Mouse (Mus musculus): ENCODE measurements at regions not wholly inside any gene's neighbourhood (a gene's known extent, or its start where the extent isn't known, plus 50 kb on each side); places are given as distances from the start of the nearest gene placed in this dataset.
"Not testable (repeated sequence)": the region's sequence is repeated elsewhere in the genome, so short reads cannot be mapped to it uniquely, and the experiment has no call there.

DNA sequence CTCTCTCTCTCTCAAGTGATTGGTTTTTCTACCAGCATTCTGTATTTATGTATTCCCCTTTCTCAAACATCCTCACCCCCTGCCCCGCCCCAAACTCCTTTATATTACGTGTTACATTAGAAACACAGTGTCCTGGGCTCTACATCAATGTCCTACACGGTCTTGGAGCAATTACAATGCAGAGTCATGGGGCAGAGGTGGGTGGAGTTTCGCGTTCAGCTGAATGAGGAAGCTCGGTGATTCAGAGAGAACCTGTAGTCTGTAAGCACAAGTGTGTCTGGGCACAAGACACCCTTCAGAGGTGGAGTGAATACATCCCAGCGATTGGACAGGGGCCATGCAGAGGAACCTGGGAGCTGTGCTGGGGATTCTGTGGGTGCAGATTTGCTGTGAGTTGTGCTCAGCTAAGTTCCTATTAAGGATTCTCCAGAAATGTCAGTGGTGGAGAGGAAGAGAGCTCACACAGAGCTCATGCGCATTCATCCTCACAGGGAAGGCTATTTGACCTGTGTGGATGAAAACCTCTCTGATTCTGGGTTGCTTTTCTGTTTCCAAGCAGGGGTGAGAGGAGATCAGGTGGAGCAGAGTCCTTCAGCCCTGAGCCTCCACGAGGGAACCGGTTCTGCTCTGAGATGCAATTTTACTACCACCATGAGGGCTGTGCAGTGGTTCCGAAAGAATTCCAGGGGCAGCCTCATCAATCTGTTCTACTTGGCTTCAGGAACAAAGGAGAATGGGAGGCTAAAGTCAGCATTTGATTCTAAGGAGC lies 806.4 kb upstream of the Olfr1507 start:
- not testable (repeated sequence) for H3K27me3 ChIP-seq (ENCODE audit: control insufficient read depth, insufficient read depth, low read length); H3K27ac ChIP-seq (ENCODE audit: low read length); H3K36me3 ChIP-seq (ENCODE audit: control insufficient read depth, insufficient read depth, low read length); H3K9me3 ChIP-seq (replicated peaks; ENCODE audit: control insufficient read depth, low read length); H3K4me2 ChIP-seq (ENCODE audit: low read depth, low read length); ATAC-seq (ENCODE audit: insufficient read depth, low FRiP score); H3K4me3 ChIP-seq (replicated peaks; ENCODE audit: low read length); H3K4me1 ChIP-seq (ENCODE audit: control insufficient read depth, insufficient read depth, low read length); H3K9ac ChIP-seq (ENCODE audit: low read length)
- WGBS, result no CpG with 5 or more reads among the region's 11 CpGs

DNA sequence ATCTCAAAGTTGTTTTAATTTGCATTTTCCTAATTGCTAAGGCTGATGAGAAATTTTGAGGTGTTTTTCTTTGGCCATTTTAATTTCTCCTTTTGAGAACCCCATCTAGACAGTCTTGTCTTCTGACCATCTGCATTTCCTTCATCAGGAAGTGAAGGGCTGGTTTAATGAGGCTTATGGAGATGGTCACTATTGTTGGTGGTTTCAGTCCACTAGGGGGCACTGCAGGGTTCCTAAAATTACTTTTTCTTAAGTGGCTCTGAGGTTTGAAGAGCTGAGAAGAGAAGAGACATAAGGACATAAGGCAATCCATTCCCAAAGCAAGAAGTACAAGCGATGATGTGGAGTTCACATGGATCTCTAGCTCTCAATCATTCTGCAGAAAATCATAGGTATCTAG lies 805.6 kb upstream of the Olfr1507 start:
- not testable (repeated sequence) for H3K4me3 ChIP-seq (replicated peaks; ENCODE audit: low read length); H3K27me3 ChIP-seq (ENCODE audit: control insufficient read depth, insufficient read depth, low read length); H3K27ac ChIP-seq (ENCODE audit: low read length); H3K9me3 ChIP-seq (replicated peaks; ENCODE audit: control insufficient read depth, low read length); H3K4me1 ChIP-seq (ENCODE audit: control insufficient read depth, insufficient read depth, low read length); H3K9ac ChIP-seq (ENCODE audit: low read length); H3K4me2 ChIP-seq (ENCODE audit: low read depth, low read length); ATAC-seq (ENCODE audit: insufficient read depth, low FRiP score); H3K36me3 ChIP-seq (ENCODE audit: control insufficient read depth, insufficient read depth, low read length)
- 90% methylated on average over 1 of the region's 1 CpGs for WGBS

DNA sequence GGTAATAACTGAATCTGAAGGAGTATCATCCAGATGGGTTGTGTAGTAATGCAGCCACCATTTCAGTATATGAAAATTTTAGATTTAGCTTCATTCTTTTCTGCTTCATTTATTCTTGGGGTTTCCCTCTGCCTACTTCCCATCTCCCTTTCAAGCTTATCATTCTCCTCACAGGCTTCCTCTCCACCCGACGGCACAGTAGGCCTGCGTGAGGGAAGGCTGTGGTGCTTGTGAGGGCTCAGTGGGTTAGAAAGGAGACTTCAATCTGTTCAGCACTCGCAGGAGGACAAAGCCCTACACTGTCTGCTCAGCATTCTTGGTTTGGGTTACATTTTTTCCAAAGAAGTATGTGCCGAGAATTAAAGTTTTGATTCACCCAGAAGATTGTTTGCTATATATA lies 804.2 kb upstream of the Olfr1507 start:
- ATAC-seq (ENCODE audit: insufficient read depth, low FRiP score); H3K27me3 ChIP-seq (ENCODE audit: control insufficient read depth, insufficient read depth, low read length); H3K4me1 ChIP-seq (ENCODE audit: control insufficient read depth, insufficient read depth, low read length); H3K9me3 ChIP-seq (replicated peaks; ENCODE audit: control insufficient read depth, low read length); H3K4me3 ChIP-seq (replicated peaks; ENCODE audit: low read length); H3K9ac ChIP-seq (ENCODE audit: low read length); H3K36me3 ChIP-seq (ENCODE audit: control insufficient read depth, insufficient read depth, low read length); H3K4me2 ChIP-seq (ENCODE audit: low read depth, low read length); H3K27ac ChIP-seq (ENCODE audit: low read length): not testable (repeated sequence)
- WGBS, result no CpG with 5 or more reads among the region's 5 CpGs

DNA sequence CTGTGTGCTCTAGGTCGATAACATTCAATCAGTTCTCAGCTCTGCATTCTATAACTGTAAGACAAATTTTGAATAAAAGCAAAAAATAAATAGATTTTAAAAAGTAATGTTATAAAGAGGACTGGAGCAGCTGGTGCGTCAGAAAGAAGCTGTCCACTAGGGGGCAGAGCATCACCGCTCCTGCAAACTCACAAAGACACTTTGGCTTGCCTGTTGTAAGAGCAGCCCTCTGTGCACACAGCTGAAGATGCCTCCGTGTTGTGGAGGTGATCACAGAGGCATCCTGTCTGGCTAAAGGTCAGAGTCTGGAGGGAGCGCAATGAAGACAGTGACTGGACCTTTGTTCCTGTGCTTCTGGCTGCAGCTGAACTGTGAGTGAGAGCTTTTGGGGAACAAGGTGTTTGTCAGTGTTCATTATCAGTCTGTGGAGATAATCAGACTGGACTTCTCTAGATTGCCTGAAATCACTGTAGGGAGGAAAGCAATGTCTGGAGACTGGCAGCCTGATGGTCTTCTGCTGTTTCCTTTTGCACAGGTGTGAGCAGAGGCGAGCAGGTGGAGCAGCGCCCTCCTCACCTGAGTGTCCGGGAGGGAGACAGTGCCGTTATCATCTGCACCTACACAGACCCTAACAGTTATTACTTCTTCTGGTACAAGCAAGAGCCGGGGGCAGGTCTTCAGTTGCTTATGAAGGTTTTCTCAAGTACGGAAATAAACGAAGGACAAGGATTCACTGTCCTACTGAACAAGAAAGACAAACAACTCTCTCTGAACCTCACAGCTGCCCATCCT lies 788.0 kb upstream of the Olfr1507 start:
- H3K9ac ChIP-seq (ENCODE audit: low read length); H3K9me3 ChIP-seq (replicated peaks; ENCODE audit: control insufficient read depth, low read length); H3K36me3 ChIP-seq (ENCODE audit: control insufficient read depth, insufficient read depth, low read length); H3K4me2 ChIP-seq (ENCODE audit: low read depth, low read length); H3K4me3 ChIP-seq (replicated peaks; ENCODE audit: low read length); H3K4me1 ChIP-seq (ENCODE audit: control insufficient read depth, insufficient read depth, low read length); H3K27me3 ChIP-seq (ENCODE audit: control insufficient read depth, insufficient read depth, low read length); ATAC-seq (ENCODE audit: insufficient read depth, low FRiP score); H3K27ac ChIP-seq (ENCODE audit: low read length): not testable (repeated sequence)
- WGBS, result no CpG with 5 or more reads among the region's 12 CpGs

DNA sequence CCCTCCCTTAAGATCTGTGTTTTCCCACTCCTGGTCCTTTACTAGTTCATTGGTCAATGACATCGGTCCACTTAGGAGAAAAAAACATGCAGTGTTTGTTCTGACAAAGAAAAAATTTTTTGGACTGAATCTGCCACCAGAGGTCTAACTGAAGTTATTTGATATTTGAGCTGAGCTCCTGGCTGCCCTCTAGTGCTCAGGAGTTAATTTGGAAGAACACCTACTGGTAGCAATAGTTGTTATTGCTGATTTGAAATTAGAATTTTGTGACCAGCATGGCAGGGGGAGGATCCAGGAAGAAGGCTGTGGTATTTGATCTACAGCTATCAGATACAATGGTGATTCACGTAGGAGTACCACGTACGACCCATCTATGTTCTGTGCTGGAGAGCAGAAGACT lies 777.7 kb upstream of the Olfr1507 start:
- WGBS, result 90% methylated on average over 3 of the region's 4 CpGs
- H3K9me3 ChIP-seq (replicated peaks; ENCODE audit: control insufficient read depth, low read length); H3K4me2 ChIP-seq (ENCODE audit: low read depth, low read length); H3K36me3 ChIP-seq (ENCODE audit: control insufficient read depth, insufficient read depth, low read length); H3K27me3 ChIP-seq (ENCODE audit: control insufficient read depth, insufficient read depth, low read length); H3K9ac ChIP-seq (ENCODE audit: low read length); H3K4me3 ChIP-seq (replicated peaks; ENCODE audit: low read length); H3K27ac ChIP-seq (ENCODE audit: low read length); H3K4me1 ChIP-seq (ENCODE audit: control insufficient read depth, insufficient read depth, low read length); ATAC-seq (ENCODE audit: insufficient read depth, low FRiP score): not testable (repeated sequence)

DNA sequence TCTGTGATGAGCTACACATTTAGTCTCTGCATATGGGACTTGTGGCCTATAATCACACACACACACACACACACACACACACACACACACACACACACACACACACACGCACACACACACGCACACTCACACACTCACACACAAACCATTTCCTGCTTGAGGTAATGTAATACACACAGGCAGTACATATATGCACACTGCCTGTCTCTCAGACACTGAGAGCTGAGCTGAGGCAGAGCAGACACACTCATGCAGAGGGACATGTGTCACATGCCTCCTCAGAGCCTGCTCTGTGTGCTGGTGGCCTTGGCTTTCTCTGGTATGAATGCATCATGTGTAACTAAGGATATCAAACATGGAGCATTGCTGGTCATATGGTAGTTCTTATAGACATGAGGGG lies 772.1 kb upstream of the Olfr1507 start:
- H3K9ac ChIP-seq (ENCODE audit: low read length); H3K9me3 ChIP-seq (replicated peaks; ENCODE audit: control insufficient read depth, low read length); H3K4me2 ChIP-seq (ENCODE audit: low read depth, low read length); H3K27me3 ChIP-seq (ENCODE audit: control insufficient read depth, insufficient read depth, low read length); H3K36me3 ChIP-seq (ENCODE audit: control insufficient read depth, insufficient read depth, low read length); H3K4me1 ChIP-seq (ENCODE audit: control insufficient read depth, insufficient read depth, low read length); H3K27ac ChIP-seq (ENCODE audit: low read length); H3K4me3 ChIP-seq (replicated peaks; ENCODE audit: low read length); ATAC-seq (ENCODE audit: insufficient read depth, low FRiP score): not testable (repeated sequence)
- no CpG with 5 or more reads among the region's 2 CpGs for WGBS

DNA sequence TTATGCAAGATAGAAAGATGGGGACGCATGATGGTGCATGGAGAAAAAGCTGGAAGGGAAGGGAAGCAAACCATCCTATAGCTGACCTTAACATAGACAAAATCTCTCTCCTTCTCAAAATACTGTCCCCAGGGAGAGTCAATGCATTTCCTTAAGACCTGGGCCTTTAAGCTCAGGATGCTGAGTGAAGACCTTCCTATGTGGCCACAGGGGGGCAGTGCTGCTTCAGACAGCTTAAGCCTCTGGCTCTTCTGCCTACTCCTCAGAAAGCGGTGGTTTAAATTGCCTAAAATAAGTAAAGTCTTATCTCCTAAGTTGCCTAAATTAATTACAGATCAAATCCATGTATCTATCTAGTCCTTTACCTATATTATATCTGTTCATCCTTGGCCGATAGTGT lies 760.4 kb upstream of the Olfr1507 start:
- not testable (repeated sequence) for H3K9me3 ChIP-seq (replicated peaks; ENCODE audit: control insufficient read depth, low read length); H3K27ac ChIP-seq (ENCODE audit: low read length); H3K4me2 ChIP-seq (ENCODE audit: low read depth, low read length); H3K27me3 ChIP-seq (ENCODE audit: control insufficient read depth, insufficient read depth, low read length); H3K4me3 ChIP-seq (replicated peaks; ENCODE audit: low read length); ATAC-seq (ENCODE audit: insufficient read depth, low FRiP score); H3K4me1 ChIP-seq (ENCODE audit: control insufficient read depth, insufficient read depth, low read length); H3K36me3 ChIP-seq (ENCODE audit: control insufficient read depth, insufficient read depth, low read length); H3K9ac ChIP-seq (ENCODE audit: low read length)
- no CpG with 5 or more reads among the region's 3 CpGs for WGBS

DNA sequence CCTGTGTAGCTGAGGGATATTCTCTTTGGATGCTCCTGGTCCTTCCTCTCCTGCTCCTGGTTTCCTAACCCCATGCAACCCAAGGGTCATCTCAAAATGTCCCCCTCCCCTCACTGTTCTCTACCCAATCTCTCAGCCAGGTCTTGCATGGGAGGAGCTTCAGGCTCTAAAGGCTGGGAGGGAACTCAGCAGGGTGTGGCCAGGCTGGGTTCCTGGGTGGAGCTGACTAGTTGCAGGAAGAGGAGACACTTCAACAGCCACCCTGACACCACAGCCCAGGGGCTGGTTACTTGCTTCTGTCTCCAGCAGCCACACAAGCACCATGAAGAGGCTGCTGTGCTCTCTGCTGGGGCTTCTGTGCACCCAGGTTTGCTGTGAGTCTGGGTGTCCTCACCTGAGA lies 757.9 kb upstream of the Olfr1507 start:
- not testable (repeated sequence) for H3K36me3 ChIP-seq (ENCODE audit: control insufficient read depth, insufficient read depth, low read length); ATAC-seq (ENCODE audit: insufficient read depth, low FRiP score); H3K4me3 ChIP-seq (replicated peaks; ENCODE audit: low read length); H3K9ac ChIP-seq (ENCODE audit: low read length); H3K27ac ChIP-seq (ENCODE audit: low read length); H3K9me3 ChIP-seq (replicated peaks; ENCODE audit: control insufficient read depth, low read length); H3K4me2 ChIP-seq (ENCODE audit: low read depth, low read length); H3K27me3 ChIP-seq (ENCODE audit: control insufficient read depth, insufficient read depth, low read length); H3K4me1 ChIP-seq (ENCODE audit: control insufficient read depth, insufficient read depth, low read length)

DNA sequence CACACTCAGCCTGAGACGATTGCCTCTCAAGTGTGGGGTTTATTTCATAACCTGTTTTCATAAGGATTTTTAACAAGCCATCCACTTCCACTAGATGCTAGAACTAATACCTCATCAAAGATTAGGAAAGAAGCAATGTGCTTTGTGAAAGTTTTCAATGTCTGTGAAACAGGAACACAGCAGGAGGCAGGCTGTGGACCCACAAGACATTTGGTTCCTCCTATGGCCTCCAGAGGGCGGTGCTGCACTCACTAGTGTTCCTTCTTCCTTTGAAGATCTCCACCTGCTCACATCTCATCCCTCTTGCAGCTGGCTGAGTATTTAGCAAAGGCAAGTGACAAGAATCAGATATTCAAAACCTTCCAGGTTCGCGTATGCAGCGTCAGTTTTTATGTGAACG lies 735.6 kb upstream of the Olfr1507 start:
- not testable (repeated sequence) for H3K27ac ChIP-seq (ENCODE audit: low read length); H3K4me3 ChIP-seq (replicated peaks; ENCODE audit: low read length); H3K27me3 ChIP-seq (ENCODE audit: control insufficient read depth, insufficient read depth, low read length); H3K9me3 ChIP-seq (replicated peaks; ENCODE audit: control insufficient read depth, low read length); H3K4me2 ChIP-seq (ENCODE audit: low read depth, low read length); H3K36me3 ChIP-seq (ENCODE audit: control insufficient read depth, insufficient read depth, low read length); H3K4me1 ChIP-seq (ENCODE audit: control insufficient read depth, insufficient read depth, low read length); H3K9ac ChIP-seq (ENCODE audit: low read length); ATAC-seq (ENCODE audit: insufficient read depth, low FRiP score)
- WGBS, result no CpG with 5 or more reads among the region's 6 CpGs

Measured in stomach, embryonic 16.5 days (tissue).